Mouse (Mus musculus): ENCODE measurements around the gene Resf1. TPM values are rescaled to one million over a fixed set of nuclear protein-coding genes. Genes with fewer than 3 reads are reported as not detected.
"Not testable (repeated sequence)": the region's sequence is repeated elsewhere in the genome, so short reads cannot be mapped to it uniquely, and the experiment has no call there.

Resf1 gene
- total RNA-seq, 2 experiments from 2014 or later: 13.3 to 14.5 TPM

GRCm38 (mm10) chr6:149337990-149338389, 28.8 kb downstream of the Resf1 start:
- intact Hi-C loops (cut with DNase I): no loop called here
- no peak for DNase-seq

- intact Hi-C loops (cut with DNase I): no loop called here
- no peak for DNase-seq
Measured at GRCm38 (mm10) chr6:149338622-149339021, 29.4 kb downstream of the Resf1 start.

- no peak for DNase-seq
- intact Hi-C loops (cut with DNase I): no loop called here
Measured at GRCm38 (mm10) chr6:149343802-149344201, 34.6 kb downstream of the Resf1 start.

GRCm38 (mm10) chr6:149344372-149344771, 35.2 kb downstream of the Resf1 start:
- intact Hi-C loops (cut with DNase I): no loop called here
- DNase-seq: no peak

- intact Hi-C loops (cut with DNase I); DNase-seq: not testable (repeated sequence)
Measured at GRCm38 (mm10) chr6:149348211-149348610, 39.0 kb downstream of the Resf1 start.

GRCm38 (mm10) chr6:149354826-149355495, 45.7 kb downstream of the Resf1 start:
- intact Hi-C loops (cut with DNase I): no loop called here
- DNase-seq: no peak

- intact Hi-C loops (cut with DNase I); DNase-seq: not testable (repeated sequence)
Measured at GRCm38 (mm10) chr6:149355799-149356198, 46.6 kb downstream of the Resf1 start.

GRCm38 (mm10) chr6:149357155-149357554, 47.9 kb downstream of the Resf1 start:
- no peak for DNase-seq
- intact Hi-C loops (cut with DNase I): no loop called here

GRCm38 (mm10) chr6:149362533-149362932, 53.3 kb downstream of the Resf1 start:
- DNase-seq; intact Hi-C loops (cut with DNase I): not testable (repeated sequence)

GRCm38 (mm10) chr6:149365975-149366374, 56.8 kb downstream of the Resf1 start:
- DNase-seq; intact Hi-C loops (cut with DNase I): not testable (repeated sequence)

- intact Hi-C loops (cut with DNase I): no loop called here
Measured at GRCm38 (mm10) chr6:149366403-149366802, 57.2 kb downstream of the Resf1 start.

GRCm38 (mm10) chr6:149374986-149375457, 65.8 kb downstream of the Resf1 start:
- peak in 1 of 2 experiments; percentile 62 for DNase-seq
- intact Hi-C loops (cut with DNase I): loop anchor here (2.0 to 5.0 kb wide), 3 partner anchors 188 to 248 kb away; partner anchors contain the start of gene Amn1

More at GRCm38 (mm10) chr6:149366403-149366802, 57.2 kb downstream of the Resf1 start:
- no peak for DNase-seq

GRCm38 (mm10) chr6:149383531-149383930, 74.3 kb downstream of the Resf1 start:
- DNase-seq: no peak
- intact Hi-C loops (cut with DNase I): no loop called here

Other genes starting within 250 kb of the Resf1 start
- 1 to 10 TPM; 4.7 to 5.1 TPM for gene Dennd5b, start 207.7 kb upstream of the Resf1 start, total RNA-seq (2021)
- gene Gm10203, start 179.2 kb upstream of the Resf1 start, total RNA-seq (2021): not detected
- gene Etfbkmt, start 169.6 kb upstream of the Resf1 start, total RNA-seq (2021): 10 to 100 TPM in 1 of 2 experiments, 1 to 10 TPM in 1; 9.6 to 14.6 TPM
- gene Amn1, start 120.7 kb upstream of the Resf1 start, total RNA-seq (2021): 10 to 100 TPM in 1 of 2 experiments, 1 to 10 TPM in 1; 9.6 to 10.2 TPM
- under 1 TPM; 0.57 to 0.64 TPM for gene Bicd1, start 99.5 kb downstream of the Resf1 start, total RNA-seq (2021)